ENCODE assay signal across 22 mouse cellular contexts in the genomic region with DNA sequence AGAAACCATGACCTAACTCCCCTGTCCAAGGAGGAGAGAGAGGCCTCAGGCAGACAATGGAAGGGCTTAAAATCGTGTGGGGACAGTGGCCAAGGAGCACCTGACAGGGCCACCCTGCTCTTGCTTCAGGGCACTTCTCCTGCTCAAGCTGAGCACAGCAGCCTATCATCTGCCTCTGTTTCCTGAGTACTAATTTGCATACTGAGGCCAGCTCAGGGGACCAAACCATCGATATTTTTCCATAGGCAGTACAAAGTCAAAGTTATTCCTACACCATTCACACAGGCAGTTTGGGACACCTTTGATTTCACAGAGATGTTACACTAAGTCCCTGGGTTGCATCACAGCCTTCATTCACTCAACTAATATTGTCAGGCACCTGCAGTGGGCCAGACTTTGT.
DNase-seq lines count a peak whose midpoint lies in the region; ATAC-seq lines count a peak whose summit lies in the region.
"Had no signal": no experiment of that assay in that cellular context is flagged by ENCODE, and none has a peak within 500 bp of the region (broad histone marks: within the 10 kb centered on the region; RNA-seq: fewer than 3 reads in every experiment).

No protein-coding gene starts in this region.

- no peaks in the 10 kb centered on the region for H3K36me3 ChIP-seq in hindbrain, embryonic 12.5 days
- H3K36me3 ChIP-seq in hindbrain, embryonic 11.5 days (ENCODE audit: control insufficient read depth, insufficient read depth, low read length), result no peaks in the 10 kb centered on the region
- no peaks in the 10 kb centered on the region for H3K36me3 ChIP-seq in hindbrain, embryonic 14.5 days (replicated peaks; ENCODE audit: control insufficient read depth, insufficient read depth)
- no peaks in the 10 kb centered on the region for H3K36me3 ChIP-seq in midbrain, embryonic 14.5 days (ENCODE audit: control insufficient read depth, insufficient read depth, low read length)
- H3K36me3 ChIP-seq: embryonic facial prominence, embryonic 13.5 days; neural tube, embryonic 12.5 days had no signal

- no peak for ATAC-seq in hindbrain, embryonic 12.5 days (ENCODE audit: low FRiP score)
- no peak for ATAC-seq in hindbrain, embryonic 11.5 days (ENCODE audit: low FRiP score)
- ATAC-seq in hindbrain, embryonic 14.5 days (ENCODE audit: low FRiP score), result no peak
- no peak; the same call in 1 of the 2 replicates for ATAC-seq in midbrain, embryonic 14.5 days (ENCODE audit: low FRiP score, low TSS enrichment)
- ATAC-seq: forebrain, embryonic 14.5 days had no signal

- H3K4me1 ChIP-seq in hindbrain, embryonic 12.5 days, result peaks cover 26% of the 10 kb centered on the region
- 0 out of 2 replicates have a peak, but pooled peaks cover 3% of the 10 kb centered on the region for H3K4me1 ChIP-seq in hindbrain, embryonic 11.5 days (replicated peaks; ENCODE audit: control insufficient read depth, insufficient read depth, low read length)
- peaks cover 23% of the 10 kb centered on the region for H3K4me1 ChIP-seq in hindbrain, embryonic 14.5 days (replicated peaks; ENCODE audit: control insufficient read depth, insufficient read depth, low read length)
- H3K4me1 ChIP-seq in midbrain, embryonic 14.5 days (ENCODE audit: control insufficient read depth, insufficient read depth, low read length), result peaks cover 28% of the 10 kb centered on the region

- peak overlapping the region; percentile 30; the same call in 1 of the 2 replicates for H3K27ac ChIP-seq in hindbrain, embryonic 12.5 days
- no peak overlapping the region for H3K27ac ChIP-seq in hindbrain, embryonic 11.5 days (ENCODE audit: low read depth, low read length)
- peak overlapping the region; percentile 45; the same call in 1 of the 2 replicates for H3K27ac ChIP-seq in hindbrain, embryonic 14.5 days
- H3K27ac ChIP-seq in midbrain, embryonic 14.5 days (replicated peaks; ENCODE audit: low read depth, low read length), result peak overlapping the region; percentile 14; the same call in 1 of the 2 replicates
- H3K27ac ChIP-seq: embryonic facial prominence, embryonic 13.5 days; macrophage; neural tube, embryonic 12.5 days had no signal

- H3K27me3 ChIP-seq in hindbrain, embryonic 12.5 days, result no peaks in the 10 kb centered on the region
- H3K27me3 ChIP-seq in hindbrain, embryonic 11.5 days (ENCODE audit: control insufficient read depth, insufficient read depth, low read length), result no peaks in the 10 kb centered on the region
- no peaks in the 10 kb centered on the region for H3K27me3 ChIP-seq in hindbrain, embryonic 14.5 days (ENCODE audit: control insufficient read depth, insufficient read depth, low read length)
- no peaks in the 10 kb centered on the region for H3K27me3 ChIP-seq in midbrain, embryonic 14.5 days (ENCODE audit: control insufficient read depth, insufficient read depth, low read length)
- H3K27me3 ChIP-seq: embryonic facial prominence, embryonic 13.5 days; neural tube, embryonic 12.5 days had no signal

- no peak for DNase-seq in hindbrain, embryonic 11.5 days (ENCODE audit: low spot score)
- peak; percentile 15 for DNase-seq in A20 (ENCODE audit: low read depth, low spot score)
- no peak for DNase-seq in hindbrain, embryonic 14.5 days (ENCODE audit: low spot score)
- no peak for DNase-seq in midbrain, embryonic 14.5 days
- DNase-seq in kidney, postnatal 25 days, result no peak
- no peak for DNase-seq in heart, postnatal 14 days
- DNase-seq: adrenal gland, adult 8-10 months; cerebellum, adult 2 months; cerebellum, postnatal 25 days; embryo, embryonic 11 days; gastrocnemius, postnatal 25 days; heart, postnatal 4 days; kidney, adult 8-10 months; kidney, postnatal 10 days; layer of hippocampus, postnatal 36 days; thymus, postnatal 14 days had no signal

- H3K9me3 ChIP-seq in hindbrain, embryonic 12.5 days (replicated peaks), result no peaks in the 10 kb centered on the region
- H3K9me3 ChIP-seq in hindbrain, embryonic 11.5 days (ENCODE audit: control insufficient read depth, low read length), result no peaks in the 10 kb centered on the region
- H3K9me3 ChIP-seq in hindbrain, embryonic 14.5 days (ENCODE audit: control insufficient read depth, low read length), result no peaks in the 10 kb centered on the region
- H3K9me3 ChIP-seq in midbrain, embryonic 14.5 days (ENCODE audit: control insufficient read depth, low read length), result no peaks in the 10 kb centered on the region
- H3K9me3 ChIP-seq: embryonic facial prominence, embryonic 13.5 days; neural tube, embryonic 12.5 days had no signal

- no peak overlapping the region for H3K9ac ChIP-seq in hindbrain, embryonic 12.5 days
- H3K9ac ChIP-seq in hindbrain, embryonic 11.5 days (ENCODE audit: low read depth, low read length), result no peak overlapping the region
- H3K9ac ChIP-seq in hindbrain, embryonic 14.5 days, result no peak overlapping the region
- H3K9ac ChIP-seq in midbrain, embryonic 14.5 days (replicated peaks; ENCODE audit: low read length), result no peak overlapping the region
- H3K9ac ChIP-seq: embryonic facial prominence, embryonic 13.5 days; neural tube, embryonic 12.5 days had no signal

- H3K4me3 ChIP-seq in hindbrain, embryonic 12.5 days, result no peak overlapping the region
- H3K4me3 ChIP-seq in hindbrain, embryonic 11.5 days (ENCODE audit: low read depth, low read length), result no peak overlapping the region
- H3K4me3 ChIP-seq in hindbrain, embryonic 14.5 days (replicated peaks; ENCODE audit: low read length), result no peak overlapping the region
- H3K4me3 ChIP-seq in midbrain, embryonic 14.5 days (replicated peaks; ENCODE audit: low read depth, low read length), result no peak overlapping the region
- H3K4me3 ChIP-seq: embryonic facial prominence, embryonic 13.5 days; erythroblast, embryonic 14.5 days; neural tube, embryonic 12.5 days had no signal

- intact Hi-C loops in heart, postnatal 14 days (cut with DNase I), result no loop called here

- no peak overlapping the region for H3K4me2 ChIP-seq in hindbrain, embryonic 12.5 days (replicated peaks)
- no peak overlapping the region for H3K4me2 ChIP-seq in hindbrain, embryonic 11.5 days (replicated peaks; ENCODE audit: low read depth, low read length)
- no peak overlapping the region for H3K4me2 ChIP-seq in hindbrain, embryonic 14.5 days (replicated peaks)
- H3K4me2 ChIP-seq in midbrain, embryonic 14.5 days (ENCODE audit: low read length), result no peak overlapping the region
- H3K4me2 ChIP-seq: embryonic facial prominence, embryonic 13.5 days; neural tube, embryonic 12.5 days had no signal

- WGBS in hindbrain, embryonic 12.5 days, result 21% methylated on average over 2 of the region's 2 CpGs
- 26% methylated on average over 2 of the region's 2 CpGs for WGBS in hindbrain, embryonic 11.5 days
- WGBS in hindbrain, embryonic 14.5 days, result 7% methylated on average over 2 of the region's 2 CpGs
- WGBS in midbrain, embryonic 14.5 days, result 8% methylated on average over 2 of the region's 2 CpGs
